Mouse (Mus musculus) midbrain, postnatal 0 days (tissue): ENCODE results near the gene Cpd. TPM values are rescaled to one million over a fixed set of nuclear protein-coding genes. Genes with fewer than 3 reads are reported as not detected.
"Not testable (repeated sequence)": the region's sequence is repeated elsewhere in the genome, so short reads cannot be mapped to it uniquely, and the experiment has no call there.

Experiments used
- ATAC-seq: fragments of 200-750 bp; cut with Nextera tagmentation; 2 replicates; pipeline ENCODE4 v1.8.0; 2017; ENCODE audit warnings: moderate number of reproducible peaks, mild to moderate bottlenecking, moderate TSS enrichment, moderate library complexity; ENCODE audit not compliant: low FRiP score
- DNase-seq: peaks from one replicate; pipeline ENCODE4 v3.0.0-alpha.2; 2015; ENCODE audit warnings: low spot score
- H3K27ac ChIP-seq: fragments of 300-500 bp; sonication (generic); 2 replicates; pipeline ENCODE4 v1.5.1; 2014; ENCODE audit warnings: low read depth, mild to moderate bottlenecking, low read length, mixed read lengths
- H3K27me3 ChIP-seq: fragments of 300-500 bp; sonication (generic); 2 replicates; pipeline ENCODE4 v1.6.1; 2014; ENCODE audit warnings: low read length, control low read depth, mixed read lengths; ENCODE audit not compliant: insufficient read depth
- H3K36me3 ChIP-seq: fragments of 300-500 bp; sonication (generic); 2 replicates; pipeline ENCODE4 v1.6.1; 2014; ENCODE audit warnings: low read length, control low read depth, mixed read lengths; ENCODE audit not compliant: insufficient read depth
- H3K4me1 ChIP-seq: fragments of 300-500 bp; sonication (generic); 2 replicates; pipeline ENCODE4 v1.6.1; 2014; ENCODE audit warnings: mild to moderate bottlenecking, control low read depth, antibody characterized with exemption, low read length, mixed read lengths; ENCODE audit not compliant: insufficient read depth
- H3K4me2 ChIP-seq: fragments of 300-500 bp; sonication (generic); 2 replicates; pipeline ENCODE4 v1.6.1; 2014; ENCODE audit warnings: low read depth, mild to moderate bottlenecking, low read length, mixed read lengths; ENCODE audit not compliant: poor library complexity, severe bottlenecking
- H3K4me3 ChIP-seq: fragments of 300-500 bp; sonication (generic); 2 replicates; pipeline ENCODE4 v1.5.1; 2014; ENCODE audit warnings: low read depth, mild to moderate bottlenecking, low read length, moderate library complexity
- H3K9ac ChIP-seq: fragments of 300-500 bp; sonication (generic); replicated peaks from 2 replicates; pipeline ENCODE4 v1.6.1; 2014; ENCODE audit warnings: mild to moderate bottlenecking, low read length, moderate library complexity, mixed read lengths; ENCODE audit not compliant: poor library complexity, severe bottlenecking
- H3K9me3 ChIP-seq: fragments of 300-500 bp; sonication (generic); 2 replicates; pipeline ENCODE4 v1.6.1; 2016; ENCODE audit warnings: low read length, control low read depth
- CTCF ChIP-seq: IDR thresholded peaks from 2 replicates; pipeline ENCODE4 v1.5.1; 2016; ENCODE audit warnings: antibody characterized with exemption, mild to moderate bottlenecking
- WGBS: fragments of 180-500 bp; shearing (Covaris S2); extraction: QIAGEN DNeasy Blood & Tissue Kit; methylation state at CpG from one replicate; pipeline ENCODE4 v1.1.7; 2014; 5-methylcytosine and 5-hydroxymethylcytosine counted together
- polyA plus RNA-seq: library from polyadenylated mRNA; unstranded; fragments of >200 nt; fragmentation: Nextera tagmentation; extraction: Ambion mirVana; gene quantifications from 2 replicates; pipeline ENCODE4 v1.2.1, GENCODE M21; 2015
- total RNA-seq: library from RNA; depleted of rRNA; stranded (reverse); fragments of >200 nt; gene quantifications from 2 replicates; pipeline ENCODE4 v1.2.3, GENCODE M21; 2014

Cpd gene
- total and polyA plus RNA-seq, 2 experiments from 2014 or later = 5.3 to 35.8 TPM

DNA sequence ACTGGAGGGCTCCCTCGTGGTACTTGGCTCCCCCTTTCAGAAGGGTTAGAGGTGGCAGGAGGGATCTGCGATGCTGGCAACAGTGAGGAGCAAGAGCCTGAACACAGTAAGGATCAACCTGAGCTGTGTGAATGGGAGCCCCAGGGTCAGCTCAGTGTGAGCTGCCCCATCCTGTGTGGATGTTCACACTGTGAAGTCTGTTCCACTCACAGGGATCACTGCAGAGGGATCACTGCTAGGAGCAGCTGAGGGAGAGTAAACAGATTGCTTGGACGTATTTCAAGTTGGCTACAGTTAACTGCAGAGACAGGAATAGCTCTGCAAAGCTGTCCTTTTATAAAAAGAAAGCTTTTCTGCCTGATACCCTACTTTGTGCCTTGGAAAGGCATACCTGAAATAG is 37.4 kb downstream of the Cpd start:
- peak; percentile 10 for DNase-seq

DNA sequence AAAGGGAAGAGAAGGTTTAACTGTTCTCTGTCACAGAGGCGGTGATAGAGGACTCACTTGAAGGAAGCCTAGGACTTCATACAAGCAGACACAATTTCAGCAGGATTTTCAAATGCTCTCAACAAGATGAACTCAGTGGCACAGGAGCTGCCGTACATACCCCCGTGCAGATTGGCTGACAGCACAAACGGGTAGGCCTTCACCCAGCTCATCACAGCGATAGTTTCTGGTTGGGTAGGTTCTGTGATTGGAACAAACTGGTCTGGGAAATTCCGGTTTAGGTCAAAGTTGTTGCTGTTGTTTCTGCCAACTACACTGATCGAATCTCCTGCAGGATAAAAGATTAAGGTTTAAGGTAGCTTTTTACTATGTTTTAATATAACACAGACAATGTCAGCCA is 38.3 kb downstream of the Cpd start:
- Histone ChIP-seq H3K9me3 (no peaks in the 10 kb centered on the region), H3K27me3 (no peaks in the 10 kb centered on the region), H3K9ac (no peak overlapping the region), H3K36me3 (peaks cover 39% of the 10 kb centered on the region), H3K4me3 (no peak overlapping the region), H3K4me2 (no peak overlapping the region), H3K4me1 (no peaks in the 10 kb centered on the region), H3K27ac (no peak overlapping the region)
- 91% methylated on average over 7 of the region's 7 CpGs for WGBS
- ATAC-seq (no peak), DNase-seq (no peak)
- TF ChIP-seq CTCF = no peak

More for the DNA sequence above, 37.4 kb downstream of the Cpd start:
- no peak for ATAC-seq
- no peak for TF ChIP-seq CTCF
- WGBS = 54% methylated on average over 3 of the region's 3 CpGs
- Histone ChIP-seq H3K9ac (no peak overlapping the region), H3K9me3 (no peaks in the 10 kb centered on the region), H3K27me3 (no peaks in the 10 kb centered on the region), H3K4me2 (no peak overlapping the region), H3K4me1 (no peaks in the 10 kb centered on the region), H3K36me3 (peaks cover 35% of the 10 kb centered on the region), H3K4me3 (no peak overlapping the region), H3K27ac (no peak overlapping the region)

DNA sequence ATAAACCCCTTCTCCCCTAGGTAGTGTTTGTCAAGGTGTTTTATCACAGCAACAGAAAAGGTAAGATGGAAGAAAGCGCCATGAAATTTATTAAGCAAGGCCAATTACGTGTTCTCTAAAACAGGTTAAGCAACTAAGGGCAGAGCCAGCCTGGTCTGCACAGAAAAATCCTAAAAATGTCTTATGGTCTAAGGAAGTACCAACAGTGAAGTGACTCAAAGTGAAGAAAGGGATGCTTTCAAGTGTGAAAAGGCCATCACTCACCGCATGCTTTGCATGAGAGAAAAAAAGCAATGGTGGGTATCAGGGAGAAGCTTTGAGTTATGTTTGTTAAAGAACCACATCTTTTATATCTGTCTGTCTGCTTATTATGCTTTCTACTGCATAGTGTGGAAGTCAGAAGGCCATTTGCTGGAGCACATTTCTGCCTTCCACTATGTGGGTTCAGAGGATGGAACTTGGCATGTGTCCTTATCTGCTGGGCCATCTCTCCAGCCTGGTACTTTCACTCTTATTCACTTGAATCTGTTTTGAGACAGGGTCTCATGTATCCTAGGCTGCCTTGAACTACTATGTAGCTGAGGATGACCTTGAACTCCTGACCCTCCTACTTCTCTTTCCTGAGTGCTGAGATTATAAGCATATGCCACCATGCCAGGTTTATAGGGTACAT is 39.7 kb downstream of the Cpd start:
- TF ChIP-seq CTCF = no peak
- Histone ChIP-seq H3K4me3 (no peak overlapping the region), H3K9me3 (no peaks in the 10 kb centered on the region), H3K27me3 (no peaks in the 10 kb centered on the region), H3K27ac (no peak overlapping the region), H3K4me1 (no peaks in the 10 kb centered on the region), H3K9ac (no peak overlapping the region), H3K36me3 (peaks cover 38% of the 10 kb centered on the region), H3K4me2 (no peak overlapping the region)
- WGBS = 98% methylated on average over 3 of the region's 3 CpGs
- DNase-seq = no peak
- ATAC-seq = no peak

DNA sequence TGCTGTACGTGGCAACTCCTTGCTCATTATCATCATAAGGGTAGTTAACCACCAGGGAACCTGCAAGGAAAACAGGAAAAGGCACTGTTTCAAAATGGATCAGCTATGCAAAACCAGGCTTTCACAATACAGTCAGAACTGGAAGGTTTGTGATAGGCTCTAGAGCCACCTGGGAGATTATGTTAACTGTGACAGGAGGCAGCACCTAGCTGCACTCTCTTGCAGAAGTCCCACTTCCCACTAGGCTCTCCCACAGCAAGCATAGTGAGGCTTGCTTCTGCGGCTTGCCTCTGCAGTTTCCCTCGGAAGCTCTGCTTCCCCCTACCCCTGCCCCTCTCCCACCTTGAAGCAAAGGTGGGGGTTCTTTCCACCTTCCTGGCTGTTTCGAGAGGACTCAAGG is 40.8 kb downstream of the Cpd start:
- Histone ChIP-seq H3K36me3 (peaks cover 47% of the 10 kb centered on the region), H3K9ac (no peak overlapping the region), H3K4me2 (no peak overlapping the region), H3K27me3 (no peaks in the 10 kb centered on the region), H3K27ac (no peak overlapping the region), H3K4me1 (no peaks in the 10 kb centered on the region), H3K4me3 (no peak overlapping the region), H3K9me3 (no peaks in the 10 kb centered on the region)
- ATAC-seq (no peak), DNase-seq (no peak)
- 71% methylated on average over 4 of the region's 4 CpGs for WGBS
- no peak for TF ChIP-seq CTCF

DNA sequence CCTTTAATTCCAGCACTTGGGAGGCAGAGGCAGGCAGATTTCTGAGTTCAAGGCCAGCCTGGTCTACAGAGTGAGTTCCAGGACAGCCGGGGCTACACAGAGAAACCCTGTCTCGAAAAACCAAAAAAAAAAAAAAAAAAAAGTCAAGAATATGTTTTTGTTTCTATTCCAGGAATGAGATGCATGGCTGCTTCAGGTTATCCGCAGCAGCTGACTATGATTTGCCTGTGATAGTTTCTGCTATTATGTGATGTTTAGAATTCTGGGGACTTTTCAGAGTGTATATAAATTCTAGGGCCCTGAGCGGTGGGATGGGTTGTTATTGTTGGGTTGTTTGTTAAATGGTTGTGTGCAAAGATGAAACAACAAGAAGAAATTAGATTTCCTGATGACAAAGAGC is 41.7 kb downstream of the Cpd start:
- H3K27ac ChIP-seq, DNase-seq, H3K9ac ChIP-seq, H3K4me3 ChIP-seq, H3K4me1 ChIP-seq, H3K27me3 ChIP-seq, H3K9me3 ChIP-seq, H3K4me2 ChIP-seq, ATAC-seq: not testable (repeated sequence)
- 98% methylated on average over 3 of the region's 4 CpGs for WGBS
- peaks cover 49% of the 10 kb centered on the region for H3K36me3 ChIP-seq

DNA sequence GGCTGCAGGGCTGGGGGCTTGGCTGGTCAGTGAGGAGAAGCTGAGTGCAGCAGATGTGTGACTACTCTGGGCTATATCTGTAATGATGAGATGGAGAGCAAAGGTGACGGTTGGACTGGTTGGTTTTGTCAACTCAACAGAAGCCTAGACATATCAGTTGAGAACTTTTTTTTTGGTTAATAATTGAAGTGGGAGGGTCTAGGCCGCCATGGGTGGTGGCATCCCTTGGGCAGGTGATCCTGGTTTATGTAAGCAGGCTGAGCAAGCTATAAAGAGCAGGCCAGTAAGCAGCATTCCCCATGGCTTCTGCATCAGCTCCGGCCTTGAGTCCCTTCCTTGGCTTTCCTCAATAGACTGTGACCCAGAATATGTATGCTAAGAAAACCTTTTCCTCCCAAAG is 43.6 kb downstream of the Cpd start:
- WGBS = 92% methylated on average over 3 of the region's 3 CpGs
- H3K36me3 ChIP-seq = peaks cover 48% of the 10 kb centered on the region

More for the DNA sequence above, 43.6 kb downstream of the Cpd start:
- H3K4me3 ChIP-seq = no peak overlapping the region
- H3K27ac ChIP-seq = no peak overlapping the region
- H3K4me1 ChIP-seq = no peaks in the 10 kb centered on the region
- H3K9me3 ChIP-seq = no peaks in the 10 kb centered on the region
- no peak overlapping the region for H3K4me2 ChIP-seq
- DNase-seq = no peak
- no peak for TF ChIP-seq CTCF
- no peak for ATAC-seq
- no peaks in the 10 kb centered on the region for H3K27me3 ChIP-seq
- H3K9ac ChIP-seq = no peak overlapping the region
